Mouse (Mus musculus) cerebellum, adult 11-12 months (tissue): ENCODE data around the gene Sox13.

ENCODE experiments used
- DNase-seq: peaks from one replicate; pipeline ENCODE4 v3.0.0; 2022

Sox13 gene

DNA sequence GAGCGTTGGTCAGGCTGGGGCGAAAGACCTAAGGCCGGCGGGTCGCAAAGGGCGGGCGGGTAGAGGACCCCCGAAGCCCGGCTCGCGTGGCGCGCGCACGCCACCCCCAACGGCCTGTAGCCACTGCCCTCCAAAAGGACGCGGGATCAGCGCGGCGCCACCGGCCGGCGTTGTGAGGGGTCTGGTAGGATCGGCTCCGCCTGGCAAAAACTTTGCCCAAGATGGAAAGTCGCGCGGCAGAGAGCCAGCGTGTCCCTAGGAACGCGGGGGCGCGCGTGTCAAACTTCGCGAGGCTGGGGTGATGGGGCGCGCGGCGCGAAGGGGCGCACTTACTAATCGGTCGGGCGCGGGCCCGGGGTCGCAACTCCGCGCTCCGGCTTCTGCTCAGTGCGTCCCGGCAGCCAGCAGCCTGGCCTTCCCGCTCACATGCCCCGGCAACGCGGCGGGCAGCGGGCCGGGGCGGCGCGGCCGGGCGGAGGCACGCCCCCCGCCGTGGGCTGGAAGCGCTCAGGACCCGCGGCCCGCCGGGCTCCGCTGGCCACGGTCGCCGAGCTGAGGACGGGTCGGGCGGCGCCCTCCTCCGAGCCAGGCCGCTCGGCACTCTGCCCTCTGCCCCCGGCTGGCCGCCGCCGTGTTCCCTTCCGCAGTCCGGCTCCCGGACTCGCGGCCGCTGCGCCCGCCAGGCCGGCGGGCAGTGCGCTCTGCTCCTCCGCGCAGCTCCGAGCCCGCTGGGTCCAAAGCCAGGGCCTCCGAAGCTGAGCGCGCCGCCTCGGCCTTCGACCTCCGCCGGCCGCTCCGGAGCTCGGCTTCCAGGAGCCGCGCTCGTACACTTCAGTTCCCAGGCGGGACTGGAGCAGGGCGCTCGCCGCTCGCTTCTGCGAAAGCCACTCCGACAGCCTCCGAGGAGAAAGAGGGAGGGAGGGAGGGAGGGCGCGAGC lies at the start of gene Sox13:
TSS of gene Sox13 (minus strand) at position 835 of the 938 bp plus-strand sequence.
- DNase-seq: no peak

DNA sequence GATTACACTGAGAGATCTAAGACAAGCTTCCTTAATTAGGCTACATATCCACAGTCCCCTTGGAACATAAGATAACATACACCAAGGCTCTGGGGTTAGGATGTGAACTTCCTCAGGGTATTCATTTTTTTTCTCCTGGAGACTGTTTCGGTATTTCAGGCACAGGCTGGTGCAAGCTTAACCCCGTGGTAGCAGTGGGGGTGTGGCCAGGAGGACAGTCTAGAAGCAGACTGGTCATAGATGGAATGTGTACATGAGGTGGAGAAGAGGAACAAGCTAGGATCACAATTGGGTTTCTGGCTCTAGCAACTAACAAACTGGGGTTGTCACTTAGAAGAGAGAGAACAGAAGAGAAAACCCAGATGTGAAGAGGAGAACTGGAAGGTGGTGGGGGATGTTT lies 47.4 kb upstream of the Sox13 start:
- no peak for DNase-seq

DNA sequence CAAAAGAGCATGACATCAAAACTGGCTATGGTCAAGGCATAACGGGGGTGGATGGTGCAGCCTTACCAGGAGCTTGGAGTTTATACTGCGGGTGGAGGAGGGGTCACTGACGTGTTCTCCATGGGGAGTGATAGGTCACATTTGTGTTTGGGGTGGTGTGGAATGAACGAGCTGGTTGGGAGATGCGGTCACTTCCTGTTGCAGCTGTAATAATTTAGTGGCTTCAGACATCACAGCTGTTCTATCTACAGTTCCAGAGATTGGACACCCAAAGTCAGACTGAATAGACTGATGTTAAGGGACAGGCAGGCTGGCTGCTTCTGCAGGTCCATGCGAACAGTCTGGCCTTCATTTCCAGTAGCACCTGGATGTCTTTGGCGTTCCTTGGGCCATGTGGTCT lies 46.9 kb upstream of the Sox13 start:
- no peak for DNase-seq

DNA sequence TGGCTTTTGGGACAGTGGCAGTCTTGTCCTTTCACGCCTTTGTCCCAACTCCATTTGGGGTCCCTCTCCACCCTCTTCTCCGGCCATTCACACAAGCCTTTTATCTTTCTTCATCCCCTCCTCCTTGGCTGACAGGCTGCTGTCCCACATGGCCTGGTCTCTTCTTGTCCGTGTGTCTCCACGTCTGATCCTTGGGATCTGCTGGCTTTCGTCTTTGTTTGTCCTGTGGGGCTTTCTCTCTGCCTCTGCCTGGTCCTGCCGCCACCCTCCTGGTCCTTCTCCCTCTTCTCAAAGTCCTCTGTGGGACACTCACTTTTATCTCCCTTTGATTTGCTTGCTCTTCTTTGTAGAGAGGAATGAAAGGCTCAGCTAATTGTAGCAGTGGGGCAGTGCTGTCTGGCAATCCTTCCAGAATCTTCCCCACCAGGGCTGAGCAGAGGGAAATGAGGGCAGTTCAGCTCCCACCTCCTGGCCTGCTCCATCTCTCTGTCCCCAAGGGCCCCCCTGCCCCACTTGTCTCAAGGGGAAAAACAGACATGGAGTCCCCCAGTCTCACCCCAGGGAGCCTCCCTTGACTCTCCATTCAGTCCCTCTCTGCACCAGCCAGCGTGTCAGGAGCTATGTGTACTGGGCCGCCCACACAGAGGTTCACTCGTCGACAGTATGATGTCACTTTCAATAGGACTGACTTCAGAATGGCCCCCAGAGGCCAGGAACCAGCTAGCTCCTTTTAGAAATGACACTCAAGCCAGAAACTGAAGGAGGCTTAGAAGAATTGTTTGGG lies 46.3 kb upstream of the Sox13 start:
- DNase-seq: no peak

DNA sequence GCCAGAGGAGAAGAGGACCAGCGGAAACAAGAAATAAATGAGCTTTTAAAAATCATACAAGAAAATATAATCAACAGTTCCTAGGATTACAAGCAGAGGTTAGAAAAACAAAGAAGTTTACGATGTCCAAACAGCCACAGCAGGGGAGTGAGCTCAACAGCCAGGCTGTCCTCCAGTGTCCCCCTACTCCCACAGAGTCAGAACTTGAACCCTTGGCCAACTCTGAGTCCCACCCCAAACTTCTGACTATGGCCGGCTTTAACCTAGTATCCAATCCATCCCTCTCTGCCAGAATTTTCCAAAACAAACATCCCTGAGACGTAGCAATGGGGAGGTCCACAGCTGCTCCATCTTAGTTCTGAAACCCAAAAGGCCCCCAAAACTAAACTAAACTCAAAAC lies 45.0 kb upstream of the Sox13 start:
- DNase-seq: no peak

DNA sequence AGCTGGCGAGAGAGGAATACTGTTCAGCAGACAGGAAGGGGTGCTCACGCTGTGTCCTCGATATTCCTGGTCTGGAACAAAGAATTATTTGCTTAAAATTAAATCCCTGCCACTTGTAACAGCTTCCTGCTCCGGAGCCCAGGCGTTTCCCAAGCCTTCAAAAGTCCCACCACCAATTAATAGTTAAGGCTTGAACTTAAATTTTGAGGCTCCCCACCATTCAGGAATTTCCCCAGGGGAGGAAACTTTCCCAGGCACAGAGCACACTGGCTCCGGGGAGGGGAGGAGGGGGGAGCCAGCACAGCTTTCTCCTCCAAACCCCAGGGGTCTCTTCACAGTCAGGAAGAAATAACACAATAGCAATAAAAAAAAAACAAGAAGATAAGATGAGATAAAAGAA lies 44.6 kb upstream of the Sox13 start:
- DNase-seq: no peak

DNA sequence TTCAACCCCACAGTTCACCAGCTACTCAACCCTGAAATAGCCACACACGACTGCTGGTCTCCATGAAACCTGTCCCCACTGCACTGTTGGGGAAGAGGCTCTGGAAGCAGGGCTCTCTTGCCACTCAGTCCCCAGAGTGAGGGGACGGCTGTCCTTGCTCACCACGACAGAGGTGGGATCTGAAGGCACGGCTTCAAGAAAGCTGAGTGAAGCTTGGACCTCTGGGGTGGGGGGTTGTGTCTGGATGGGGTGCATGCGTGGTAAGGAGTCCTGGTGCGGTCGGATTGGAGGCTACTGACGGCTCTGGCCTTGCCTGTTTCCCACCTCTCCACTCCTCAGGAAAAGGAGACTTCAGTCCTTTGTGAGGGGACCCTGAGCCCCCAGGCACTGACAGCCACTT lies 43.7 kb upstream of the Sox13 start:
- no peak for DNase-seq

DNA sequence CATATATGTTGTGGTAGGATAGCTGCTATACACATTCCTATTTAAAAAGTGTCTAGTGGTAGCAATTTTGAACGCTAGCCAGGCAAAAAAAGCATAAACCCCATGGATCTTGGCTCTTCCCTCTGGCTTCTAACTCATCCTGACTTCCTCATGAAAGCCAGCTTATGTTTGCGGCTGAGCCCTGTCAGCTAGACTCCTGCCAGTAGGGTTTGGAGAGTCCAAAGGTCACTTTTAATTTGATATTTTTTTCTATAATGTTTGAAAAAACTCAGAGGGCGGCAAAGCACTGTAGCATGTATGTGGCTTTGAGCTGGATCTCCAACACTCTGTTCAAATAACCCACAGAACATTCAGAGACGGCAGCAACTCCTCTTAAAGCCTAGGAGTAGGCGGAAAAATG lies 39.0 kb upstream of the Sox13 start:
- no peak for DNase-seq

DNA sequence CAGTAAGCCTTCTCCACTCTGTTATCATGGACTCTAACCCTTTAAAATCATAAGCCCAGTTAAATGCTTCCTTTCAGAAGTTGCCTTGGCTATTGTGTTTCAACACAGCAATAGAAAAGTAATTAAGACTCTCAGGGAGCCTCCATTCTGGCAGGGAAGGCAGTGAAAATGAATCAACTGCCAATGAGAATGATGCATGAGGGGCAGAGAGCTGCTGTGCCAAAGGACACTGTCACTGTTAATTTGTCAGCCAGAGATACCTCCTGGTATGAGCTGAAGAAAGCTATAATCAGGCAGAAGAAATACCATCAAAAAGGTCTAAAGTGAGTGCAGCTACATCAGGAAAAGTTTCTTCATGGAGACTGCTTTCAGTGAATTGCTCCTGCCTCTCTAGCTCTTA lies 36.8 kb upstream of the Sox13 start:
- DNase-seq: no peak

DNA sequence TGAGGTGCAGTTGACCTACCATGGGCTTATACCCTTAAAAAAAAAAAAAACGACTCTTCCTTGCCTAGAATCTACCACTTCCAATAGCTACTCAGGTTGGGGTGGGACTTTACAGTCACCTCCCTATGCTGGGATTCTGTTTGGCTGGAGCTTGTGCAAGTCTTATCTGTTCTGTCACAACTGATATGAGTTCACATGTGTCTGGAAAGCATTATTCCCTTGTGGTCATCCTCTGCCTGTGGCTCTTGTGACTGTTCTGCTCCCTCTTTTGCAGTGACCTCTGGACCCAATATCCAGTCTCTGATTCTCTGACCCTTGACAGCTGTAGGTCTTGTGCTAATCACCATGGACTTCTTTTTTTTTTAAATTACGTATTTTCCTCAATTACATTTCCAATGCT lies 31.9 kb upstream of the Sox13 start:
- no peak for DNase-seq

DNA sequence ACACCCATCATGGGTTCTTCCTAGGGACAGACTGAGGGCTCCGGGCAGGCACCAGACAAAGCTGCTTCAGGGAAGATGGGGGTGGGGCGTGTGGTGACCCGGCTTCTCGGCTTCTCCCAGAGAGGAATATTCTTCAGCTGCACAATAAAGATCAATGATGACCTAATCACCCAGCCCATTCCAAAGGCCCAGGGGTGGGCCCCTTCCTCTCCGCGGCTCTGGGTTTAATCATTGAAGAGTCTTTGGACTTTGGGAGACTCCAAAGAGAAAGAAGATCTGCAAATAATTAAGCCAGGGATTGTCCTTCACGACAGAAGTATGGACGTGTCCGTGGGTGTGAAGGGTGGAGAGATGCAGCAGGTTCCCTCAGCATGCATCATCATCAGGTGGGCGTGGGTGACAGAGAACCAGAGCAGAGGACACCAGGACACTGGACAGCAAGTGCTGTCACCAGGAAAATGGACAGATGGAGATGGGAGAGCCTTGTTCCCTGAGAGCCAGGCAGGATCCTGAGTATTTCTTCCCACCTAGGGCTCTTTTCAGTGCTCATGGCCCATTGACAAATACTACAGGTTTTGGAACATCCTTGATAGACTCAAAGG lies 28.5 kb upstream of the Sox13 start:
- DNase-seq: no peak

DNA sequence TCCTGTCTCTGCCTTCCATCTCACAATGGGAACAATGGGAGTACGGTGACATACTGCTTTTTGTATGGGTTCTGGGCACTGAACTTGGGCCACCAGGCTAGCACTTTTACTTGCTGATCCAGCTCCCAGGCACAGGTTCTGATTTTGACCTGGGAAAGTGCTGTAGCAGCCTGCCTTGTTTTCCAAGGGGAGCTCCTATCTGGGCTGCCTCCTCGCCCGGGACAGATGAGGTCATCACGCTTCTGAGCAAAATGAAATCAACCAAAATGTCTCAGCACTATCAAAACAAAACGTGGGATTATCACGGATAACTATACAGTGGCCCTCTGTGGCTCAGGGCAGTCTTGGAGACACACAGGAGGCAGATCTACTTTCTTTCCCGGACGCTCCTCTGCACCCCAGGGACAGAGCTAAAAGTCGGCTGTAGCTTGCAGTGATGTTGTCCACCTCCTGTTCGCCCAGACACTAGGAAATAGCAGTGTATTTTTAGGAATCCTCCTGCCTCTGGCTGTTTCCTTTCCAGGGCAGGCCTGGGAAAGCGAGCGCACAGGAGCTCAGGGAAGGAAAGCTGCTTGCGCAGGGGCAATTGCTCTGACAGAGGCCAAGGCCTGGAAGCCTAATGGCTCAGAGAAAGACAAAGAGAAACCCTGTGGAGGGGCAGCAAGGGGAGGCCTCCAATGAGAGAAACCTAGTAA lies 27.8 kb upstream of the Sox13 start:
- no peak for DNase-seq

DNA sequence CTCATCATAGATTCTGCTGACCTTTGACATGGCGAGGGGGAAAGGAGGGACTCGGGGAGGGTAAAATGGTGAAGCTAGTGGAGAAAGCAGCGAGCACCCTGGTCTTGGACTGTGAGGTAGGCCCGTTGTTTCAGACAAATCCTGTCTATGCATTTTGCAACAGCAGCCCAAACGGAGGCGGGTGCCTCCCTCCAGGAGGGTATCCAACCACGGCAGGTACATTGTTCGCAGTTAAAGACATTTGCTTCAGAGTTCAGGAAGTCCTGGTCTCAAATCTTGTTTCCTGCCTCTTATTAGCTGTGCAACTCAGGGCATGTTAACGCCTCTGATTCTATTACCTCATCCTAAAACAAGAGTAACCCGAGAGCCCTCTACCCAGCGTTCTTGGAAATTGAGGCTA lies 26.8 kb upstream of the Sox13 start:
- DNase-seq: no peak

DNA sequence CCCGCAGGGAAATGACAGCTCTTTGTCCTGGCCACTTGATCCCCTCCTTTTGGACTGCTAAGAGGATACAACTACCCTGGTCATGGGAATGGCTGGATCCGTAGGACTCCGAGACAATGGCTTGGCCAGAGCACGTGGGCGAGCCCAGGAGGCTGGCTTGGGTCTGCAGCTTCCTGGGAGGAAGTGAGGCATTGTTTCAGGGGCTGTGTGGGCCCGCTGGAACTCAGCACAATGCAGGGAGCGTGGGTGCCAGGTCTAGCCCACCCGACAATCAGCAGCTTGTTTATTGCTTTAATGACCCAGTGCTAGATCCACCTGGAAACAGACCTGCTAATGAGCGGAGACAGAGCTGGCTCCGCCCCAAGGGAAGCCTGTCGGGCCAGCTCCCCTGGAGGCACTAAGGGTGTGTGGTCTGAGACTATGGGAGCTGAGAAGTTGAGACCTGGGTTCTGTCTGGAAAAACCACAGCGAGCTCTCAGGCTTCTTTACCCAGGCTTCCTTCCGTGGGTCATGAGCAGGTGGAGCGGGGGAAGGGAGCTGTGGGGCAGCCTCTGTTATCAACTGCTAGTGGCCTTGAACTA lies 24.3 kb upstream of the Sox13 start:
- DNase-seq: no peak

DNA sequence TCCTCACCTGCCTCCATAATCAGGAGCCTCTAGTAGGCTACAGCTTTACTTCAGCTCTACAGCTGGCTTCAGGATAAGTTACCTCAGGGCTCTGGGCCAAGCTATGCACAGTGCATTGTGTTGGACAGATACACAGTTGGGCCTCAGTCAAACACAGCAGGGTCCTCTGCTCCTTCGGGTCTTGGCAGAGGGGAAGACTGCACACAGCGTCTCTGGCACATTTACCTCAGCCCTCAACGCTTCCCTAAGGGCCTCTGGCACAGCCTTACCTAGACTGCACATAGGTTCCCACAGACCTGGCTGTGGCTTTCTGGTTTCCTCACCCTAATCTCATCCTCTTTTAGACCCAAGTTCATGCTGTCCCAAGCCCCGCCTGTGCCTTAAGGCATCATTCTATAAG lies 22.1 kb upstream of the Sox13 start:
- no peak for DNase-seq

DNA sequence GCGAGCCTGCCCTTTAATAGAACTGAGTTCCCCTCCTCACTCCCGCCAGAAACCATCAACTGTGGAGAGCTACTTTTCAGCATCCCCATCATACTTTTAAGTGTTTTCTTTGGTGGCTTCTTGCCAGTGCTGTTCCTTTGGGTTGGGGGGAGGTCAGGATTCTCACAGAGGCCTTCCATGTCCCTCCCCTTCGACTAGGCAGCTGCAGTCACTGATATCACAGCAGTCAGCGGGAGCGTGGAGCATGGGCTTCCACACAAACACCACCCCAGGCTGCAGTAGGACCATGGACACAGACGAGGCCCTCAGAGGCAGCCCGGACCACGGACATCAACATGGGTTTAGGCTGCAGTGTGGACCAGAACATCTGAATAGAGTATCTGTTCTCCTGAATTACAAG lies 20.1 kb upstream of the Sox13 start:
- DNase-seq: no peak

DNA sequence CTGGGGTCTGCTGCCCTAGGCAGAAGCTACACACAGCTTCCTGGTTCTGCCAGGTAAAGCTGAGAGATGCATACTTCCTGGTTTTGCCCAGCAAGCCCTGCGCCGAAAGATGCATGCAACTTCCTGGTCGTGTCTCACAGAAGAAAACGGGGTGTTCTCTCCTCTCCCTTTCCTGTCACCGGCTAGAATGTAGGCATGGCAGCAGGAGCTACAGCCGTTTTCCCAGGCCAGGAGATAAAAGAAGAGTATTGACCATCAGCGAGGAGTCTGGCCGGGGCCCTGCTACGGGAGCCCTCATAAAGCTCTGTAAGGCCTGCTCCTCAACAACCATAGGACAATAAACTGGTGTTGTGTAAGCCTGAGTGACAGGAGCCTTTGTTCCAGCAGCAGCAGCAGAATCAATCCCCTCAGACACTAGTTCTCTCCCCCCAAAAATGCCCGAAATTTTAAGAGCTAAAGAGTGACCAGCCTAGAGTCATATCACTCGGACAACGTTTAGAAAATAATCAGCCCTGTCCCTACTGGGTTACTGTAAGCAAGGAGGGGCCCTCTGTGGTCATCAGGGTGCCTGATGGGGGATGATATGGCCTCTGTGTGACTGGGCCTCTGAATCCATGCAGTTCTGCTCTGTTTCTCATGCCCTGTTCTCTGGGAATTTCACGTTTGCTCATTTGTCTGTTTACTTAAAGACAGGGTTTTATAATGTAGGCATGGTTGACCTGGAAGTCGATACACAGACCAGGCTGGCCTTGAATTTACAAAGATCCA lies 13.9 kb upstream of the Sox13 start:
- DNase-seq: no peak

DNA sequence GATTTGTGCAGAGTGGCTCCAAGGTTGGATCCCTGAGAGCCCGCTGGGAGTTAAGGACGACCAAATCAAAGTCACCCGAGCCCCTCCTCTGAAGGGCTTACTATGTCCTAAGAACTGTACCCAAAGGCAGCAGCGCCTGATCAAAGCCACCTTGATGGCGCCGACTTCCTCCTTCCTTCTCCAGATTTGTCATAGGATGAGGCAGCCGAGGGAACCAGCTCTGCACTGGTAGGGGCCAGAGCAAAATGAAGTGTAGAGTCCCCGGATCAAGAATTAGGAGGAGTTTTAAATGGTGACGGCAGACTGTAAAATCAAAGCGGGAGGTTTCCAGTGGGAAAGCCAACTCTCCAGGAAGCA lies 10.6 kb upstream of the Sox13 start:
- no peak for DNase-seq

DNA sequence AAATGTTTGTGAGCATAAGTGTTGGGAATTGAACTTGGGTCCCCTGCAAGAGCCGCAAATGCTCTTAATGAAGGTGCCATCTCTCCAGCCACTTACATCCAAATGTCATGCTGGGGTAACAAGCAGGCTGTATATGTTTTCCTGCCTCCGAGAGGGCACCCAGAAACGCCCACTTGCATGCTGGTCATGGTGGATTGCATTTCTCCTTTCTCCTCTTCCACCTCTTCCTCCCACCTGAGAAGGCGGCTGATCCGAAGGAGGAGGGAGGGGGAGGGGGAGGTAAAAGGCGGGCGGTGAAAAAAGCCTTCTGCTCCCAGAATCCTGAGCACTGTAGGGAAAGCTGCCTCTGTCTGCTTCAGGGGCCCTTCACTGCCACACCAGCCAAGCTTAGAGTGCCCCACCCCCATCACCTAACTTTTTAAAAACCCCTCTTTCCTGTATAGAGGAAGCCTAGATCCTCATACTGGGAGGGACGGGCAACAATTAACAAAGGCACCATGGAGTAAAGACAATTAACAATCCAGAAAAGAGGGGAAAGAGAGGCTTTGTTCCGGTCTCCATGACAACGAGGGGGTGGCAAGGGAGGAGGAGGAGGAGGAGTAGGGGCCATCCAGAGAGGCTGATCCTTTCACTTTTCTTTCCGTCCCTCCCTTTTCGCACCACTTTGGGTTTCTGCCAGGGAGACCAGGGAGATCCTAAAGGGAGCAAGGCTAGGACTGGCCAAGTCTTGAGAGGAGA lies 10.0 kb upstream of the Sox13 start:
- DNase-seq: peak; percentile 23

DNA sequence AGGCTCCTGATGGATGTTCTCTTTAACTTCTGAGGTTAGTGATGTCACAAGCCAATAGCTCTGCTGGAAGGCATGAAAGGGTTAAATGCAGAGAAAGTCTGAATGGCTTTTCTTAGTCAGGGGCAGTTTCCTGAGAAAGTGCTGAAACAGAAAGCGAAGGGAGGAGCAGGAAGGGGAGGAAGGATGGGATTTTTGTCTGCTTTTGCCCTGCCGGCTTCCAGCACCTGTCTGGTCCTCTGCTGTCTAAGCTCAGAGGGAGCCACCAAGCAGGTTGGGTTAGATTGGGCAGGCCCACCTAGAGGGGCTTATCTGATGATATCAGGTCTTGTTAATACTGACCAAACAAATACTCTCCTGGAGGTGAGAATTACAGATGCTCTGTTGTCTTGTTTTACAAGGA lies 8.4 kb upstream of the Sox13 start:
- no peak for DNase-seq

DNA sequence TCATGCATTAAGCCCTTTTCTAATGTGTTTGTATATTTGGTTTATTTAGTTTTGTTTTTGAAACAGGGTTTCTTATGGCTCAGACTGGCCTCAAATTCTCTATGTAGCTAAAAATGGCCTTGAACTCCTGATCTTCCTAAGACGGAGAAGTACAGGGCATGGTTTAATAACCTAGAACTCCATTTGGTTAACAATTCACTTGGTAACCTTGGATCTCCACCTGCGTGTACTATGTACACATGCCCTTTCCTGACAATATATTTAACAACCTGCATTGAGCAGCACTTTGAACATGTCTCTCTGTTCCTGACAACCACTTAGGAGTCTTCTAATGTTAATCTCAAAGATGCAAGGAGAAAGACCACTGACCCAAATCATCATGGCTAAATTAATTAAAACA lies 7.0 kb upstream of the Sox13 start:
- DNase-seq: no peak
